Mouse (Mus musculus) kidney, postnatal 25 days (tissue): ENCODE measurements around the gene Serpina3a.

Experiments used
- DNase-seq, 2 experiments: peaks; one replicate each; pipeline ENCODE4 v3.0.0; 2021; ENCODE audit warnings: mixed read lengths in 2 of 2

Gene Serpina3a

DNA sequence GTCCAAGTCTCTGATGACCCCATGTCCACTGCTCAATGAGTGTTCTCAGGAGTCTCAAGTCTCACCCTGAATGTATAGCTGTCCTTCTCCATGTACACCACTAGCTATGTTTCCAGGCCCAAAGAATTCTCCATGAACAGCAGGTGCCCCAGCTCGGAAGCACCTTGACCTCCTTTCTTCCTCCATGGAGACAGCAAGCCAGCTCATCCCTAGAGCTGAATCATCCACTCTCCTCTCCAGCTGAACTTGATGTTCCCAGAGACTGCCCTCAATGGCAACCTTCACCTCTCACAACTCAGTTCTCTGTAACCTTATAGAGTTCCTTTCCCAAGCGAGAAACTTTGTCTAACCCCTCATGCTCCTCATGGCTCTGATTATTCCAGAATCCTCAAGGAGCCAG, 33.0 kb downstream of the Serpina3a start:
- DNase-seq: no peak

DNA sequence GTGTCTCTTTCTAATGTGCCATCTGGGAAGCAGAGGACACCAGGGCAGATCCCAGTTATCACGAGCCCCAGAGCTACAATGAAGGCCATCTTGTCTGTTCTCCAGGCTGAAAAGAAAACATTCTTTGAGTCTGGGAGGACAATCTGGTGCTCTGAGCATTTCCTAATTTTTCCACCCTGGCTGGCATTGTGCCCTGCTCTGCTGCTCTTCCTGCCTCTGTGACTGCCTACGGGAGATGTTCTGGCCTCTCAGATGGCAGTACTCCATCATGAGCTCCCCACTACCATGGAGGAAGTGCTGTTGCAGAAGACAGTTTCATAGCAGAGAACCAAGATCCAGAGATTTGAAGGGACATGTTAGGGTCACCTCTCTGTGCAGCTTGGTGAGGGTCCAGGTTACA, 39.5 kb downstream of the Serpina3a start:
- no peak for DNase-seq

DNA sequence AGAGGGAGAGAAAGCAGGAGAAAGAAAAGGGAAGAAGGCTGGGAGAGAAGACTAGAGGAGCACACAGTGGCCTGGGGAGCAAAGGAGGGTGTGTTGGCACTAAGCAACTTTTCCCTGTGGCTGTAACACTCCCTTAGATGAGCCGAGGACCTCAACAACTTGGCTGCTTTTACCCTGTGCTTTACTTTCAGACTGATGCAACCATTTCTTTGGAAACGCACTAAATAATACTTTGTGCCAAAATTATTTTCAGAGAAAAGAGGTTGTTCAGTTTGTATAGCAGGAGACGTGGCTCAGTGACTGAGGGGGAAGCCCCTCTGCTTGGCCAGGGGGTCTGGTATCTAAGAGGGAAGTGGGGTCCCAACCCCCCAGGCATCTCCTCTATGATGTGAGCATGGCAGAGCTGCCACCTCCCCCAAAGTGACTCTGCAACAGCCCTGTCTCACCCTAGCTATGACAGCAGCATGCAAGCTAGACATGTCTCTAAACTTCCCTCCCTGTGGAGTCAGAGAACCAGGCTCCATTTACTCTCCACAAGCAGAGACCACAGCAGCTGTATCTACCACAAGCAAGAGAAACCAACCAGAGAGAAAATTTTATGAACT, 40.6 kb downstream of the Serpina3a start:
- no peak for DNase-seq

DNA sequence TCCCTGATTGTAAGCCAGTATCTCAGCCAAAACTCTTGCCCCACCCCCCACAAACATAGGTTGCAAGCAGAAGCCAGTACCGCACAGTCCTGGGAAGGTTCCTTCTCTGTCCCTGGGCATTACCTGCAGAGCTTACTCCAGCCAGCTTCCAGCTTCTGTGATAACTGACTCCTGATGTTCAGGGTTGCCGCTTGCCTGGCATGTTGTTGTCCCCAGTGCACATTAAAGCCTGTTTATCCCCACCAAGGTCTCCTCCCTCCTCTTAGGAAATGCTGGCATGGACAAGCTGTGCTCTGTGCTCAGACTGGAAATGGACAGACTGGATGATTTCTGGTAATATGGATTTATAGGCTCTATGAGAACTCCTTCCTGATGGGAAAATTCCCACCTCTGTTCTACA, 41.1 kb downstream of the Serpina3a start, which contains the start of gene Serpina3c:
Gene Serpina3c (minus strand): TSS at position 215 of the 400 bp plus-strand sequence.
- DNase-seq: no peak
